Mouse (Mus musculus) midbrain, postnatal 0 days (tissue): ENCODE measurements around the gene Lbp. TPM values are rescaled to one million over a fixed set of nuclear protein-coding genes. Genes with fewer than 3 reads are reported as not detected.
A peak's percentile ranks its signal among the peaks of the same experiment; 100 is the strongest.

ENCODE experiments used
- ATAC-seq: fragments of 200-750 bp; cut with Nextera tagmentation; 2 replicates; pipeline ENCODE4 v1.8.0; 2017; ENCODE audit warnings: moderate number of reproducible peaks, mild to moderate bottlenecking, moderate TSS enrichment, moderate library complexity; ENCODE audit not compliant: low FRiP score
- DNase-seq: peaks from one replicate; pipeline ENCODE4 v3.0.0-alpha.2; 2015; ENCODE audit warnings: low spot score
- H3K27ac ChIP-seq: fragments of 300-500 bp; sonication (generic); 2 replicates; pipeline ENCODE4 v1.5.1; 2014; ENCODE audit warnings: low read depth, mild to moderate bottlenecking, low read length, mixed read lengths
- H3K27me3 ChIP-seq: fragments of 300-500 bp; sonication (generic); 2 replicates; pipeline ENCODE4 v1.6.1; 2014; ENCODE audit warnings: low read length, control low read depth, mixed read lengths; ENCODE audit not compliant: insufficient read depth
- H3K36me3 ChIP-seq: fragments of 300-500 bp; sonication (generic); 2 replicates; pipeline ENCODE4 v1.6.1; 2014; ENCODE audit warnings: low read length, control low read depth, mixed read lengths; ENCODE audit not compliant: insufficient read depth
- H3K4me1 ChIP-seq: fragments of 300-500 bp; sonication (generic); 2 replicates; pipeline ENCODE4 v1.6.1; 2014; ENCODE audit warnings: mild to moderate bottlenecking, control low read depth, antibody characterized with exemption, low read length, mixed read lengths; ENCODE audit not compliant: insufficient read depth
- H3K4me2 ChIP-seq: fragments of 300-500 bp; sonication (generic); 2 replicates; pipeline ENCODE4 v1.6.1; 2014; ENCODE audit warnings: low read depth, mild to moderate bottlenecking, low read length, mixed read lengths; ENCODE audit not compliant: poor library complexity, severe bottlenecking
- H3K4me3 ChIP-seq: fragments of 300-500 bp; sonication (generic); 2 replicates; pipeline ENCODE4 v1.5.1; 2014; ENCODE audit warnings: low read depth, mild to moderate bottlenecking, low read length, moderate library complexity
- H3K9ac ChIP-seq: fragments of 300-500 bp; sonication (generic); replicated peaks from 2 replicates; pipeline ENCODE4 v1.6.1; 2014; ENCODE audit warnings: mild to moderate bottlenecking, low read length, moderate library complexity, mixed read lengths; ENCODE audit not compliant: poor library complexity, severe bottlenecking
- H3K9me3 ChIP-seq: fragments of 300-500 bp; sonication (generic); 2 replicates; pipeline ENCODE4 v1.6.1; 2016; ENCODE audit warnings: low read length, control low read depth
- CTCF ChIP-seq: IDR thresholded peaks from 2 replicates; pipeline ENCODE4 v1.5.1; 2016; ENCODE audit warnings: antibody characterized with exemption, mild to moderate bottlenecking
- WGBS: fragments of 180-500 bp; shearing (Covaris S2); extraction: QIAGEN DNeasy Blood & Tissue Kit; methylation state at CpG from one replicate; pipeline ENCODE4 v1.1.7; 2014; 5-methylcytosine and 5-hydroxymethylcytosine counted together
- polyA plus RNA-seq: library from polyadenylated mRNA; unstranded; fragments of >200 nt; fragmentation: Nextera tagmentation; extraction: Ambion mirVana; gene quantifications from 2 replicates; pipeline ENCODE4 v1.2.1, GENCODE M21; 2015
- total RNA-seq: library from RNA; depleted of rRNA; stranded (reverse); fragments of >200 nt; gene quantifications from 2 replicates; pipeline ENCODE4 v1.2.3, GENCODE M21; 2014

Lbp gene
- total and polyA plus RNA-seq, 2 experiments from 2014 or later = 5.6 to 17.8 TPM

DNA sequence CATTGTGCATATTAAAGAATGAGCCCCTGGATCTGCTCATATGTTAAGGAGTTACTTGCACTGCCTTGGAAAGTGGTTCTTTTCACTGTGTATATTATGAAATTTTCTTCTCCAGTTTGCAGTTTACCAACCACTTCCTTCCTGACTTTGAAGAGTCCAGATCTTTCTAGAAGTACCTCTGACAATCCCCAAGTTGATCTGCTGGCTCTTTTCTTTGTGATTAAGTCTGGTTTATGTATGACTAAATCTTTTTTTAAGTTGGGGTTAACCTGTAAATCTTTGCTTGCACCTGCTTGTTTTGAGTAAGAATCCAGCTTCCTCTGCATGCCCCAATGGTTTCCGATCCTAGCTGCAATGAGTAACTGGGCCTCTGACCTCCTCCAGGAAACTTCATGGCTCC is 6.8 kb downstream of the Lbp start:
- Histone ChIP-seq H3K4me1 (no peaks in the 10 kb centered on the region), H3K4me3 (no peak overlapping the region), H3K36me3 (no peaks in the 10 kb centered on the region), H3K9me3 (no peaks in the 10 kb centered on the region), H3K4me2 (no peak overlapping the region), H3K27me3 (no peaks in the 10 kb centered on the region), H3K9ac (no peak overlapping the region), H3K27ac (no peak overlapping the region)
- ATAC-seq = no peak
- TF ChIP-seq CTCF = no peak
- 90% methylated on average over 1 of the region's 1 CpGs for WGBS
- DNase-seq = no peak

DNA sequence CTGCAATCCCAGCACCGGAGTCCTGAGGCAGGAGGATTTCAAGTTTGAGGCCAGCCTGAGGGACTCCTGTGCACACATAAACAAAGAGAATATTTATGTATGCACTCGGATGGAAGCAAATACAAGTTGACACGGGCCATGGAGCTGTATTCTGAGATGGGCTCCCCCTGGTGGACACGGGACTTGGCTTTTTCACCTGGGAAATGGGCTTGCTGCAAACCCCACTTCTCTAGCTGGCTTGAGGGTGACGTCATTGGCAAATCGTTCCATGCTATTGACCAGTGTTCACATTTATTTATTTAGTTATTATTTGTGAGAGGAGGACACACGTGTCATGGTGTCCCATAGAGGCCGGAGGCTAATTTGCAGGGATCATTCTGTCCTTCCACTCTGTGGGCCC is 10.1 kb downstream of the Lbp start:
- Histone ChIP-seq H3K4me1 (no peaks in the 10 kb centered on the region), H3K27ac (no peak overlapping the region), H3K36me3 (no peaks in the 10 kb centered on the region), H3K9me3 (no peaks in the 10 kb centered on the region), H3K9ac (no peak overlapping the region), H3K27me3 (no peaks in the 10 kb centered on the region), H3K4me2 (no peak overlapping the region), H3K4me3 (no peak overlapping the region)
- DNase-seq = no peak
- TF ChIP-seq CTCF = peak; percentile 39
- WGBS = 72% methylated on average over 8 of the region's 8 CpGs
- ATAC-seq = no peak

DNA sequence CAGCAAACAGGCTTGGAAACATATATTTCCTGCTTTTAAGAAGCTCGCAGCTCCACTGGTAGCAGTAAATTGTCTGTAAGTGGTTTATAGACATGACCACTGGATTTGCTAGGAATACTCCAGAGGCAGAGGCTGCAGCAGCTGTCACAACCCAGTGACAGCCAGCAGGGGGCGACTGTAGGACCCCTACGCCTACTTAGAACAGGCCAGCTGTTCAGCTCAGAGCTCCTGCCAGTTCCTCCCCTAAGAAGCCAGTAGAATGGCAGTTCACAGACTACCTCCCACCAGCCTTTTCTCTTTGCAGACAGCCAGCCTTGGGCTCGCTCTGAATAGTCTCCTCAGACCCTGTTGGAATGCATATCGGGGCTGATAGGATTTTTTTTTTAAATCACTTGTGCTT is 10.7 kb downstream of the Lbp start:
- H3K9me3 ChIP-seq = no peaks in the 10 kb centered on the region
- H3K27me3 ChIP-seq = no peaks in the 10 kb centered on the region
- H3K36me3 ChIP-seq = no peaks in the 10 kb centered on the region
- no peak overlapping the region for H3K4me2 ChIP-seq
- ATAC-seq = peak; percentile 58
- no peak overlapping the region for H3K27ac ChIP-seq
- no peak overlapping the region for H3K9ac ChIP-seq
- TF ChIP-seq CTCF = peak; percentile 76
- no peaks in the 10 kb centered on the region for H3K4me1 ChIP-seq
- peak; percentile 88 for DNase-seq
- no peak overlapping the region for H3K4me3 ChIP-seq
- WGBS = 9% methylated on average over 5 of the region's 5 CpGs

DNA sequence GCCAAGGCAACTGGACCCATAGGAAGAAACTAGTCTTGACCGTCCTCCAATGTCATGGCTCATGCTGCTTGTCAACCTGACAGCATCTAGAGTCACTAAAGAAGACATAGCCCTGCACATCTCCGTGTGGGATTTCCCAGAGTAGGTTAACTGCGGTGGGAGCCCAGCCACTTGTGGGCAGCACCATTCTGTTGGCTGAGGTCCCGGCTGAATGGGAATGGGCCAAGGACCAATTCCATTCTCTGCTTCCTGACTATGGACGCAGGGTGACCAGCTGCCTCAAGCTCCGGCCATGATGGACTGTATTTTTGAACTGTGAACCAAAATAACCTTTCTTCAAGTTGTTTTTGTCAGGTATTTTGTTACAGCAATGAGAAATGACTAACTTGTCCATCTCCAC is 15.3 kb downstream of the Lbp start:
- H3K4me2 ChIP-seq = no peak overlapping the region
- no peak overlapping the region for H3K27ac ChIP-seq
- no peaks in the 10 kb centered on the region for H3K9me3 ChIP-seq
- ATAC-seq = no peak
- no peak overlapping the region for H3K9ac ChIP-seq
- 88% methylated on average over 6 of the region's 6 CpGs for WGBS
- H3K4me3 ChIP-seq = no peak overlapping the region
- H3K4me1 ChIP-seq = no peaks in the 10 kb centered on the region
- DNase-seq = no peak
- H3K36me3 ChIP-seq = no peaks in the 10 kb centered on the region
- H3K27me3 ChIP-seq = no peaks in the 10 kb centered on the region
- no peak for TF ChIP-seq CTCF

DNA sequence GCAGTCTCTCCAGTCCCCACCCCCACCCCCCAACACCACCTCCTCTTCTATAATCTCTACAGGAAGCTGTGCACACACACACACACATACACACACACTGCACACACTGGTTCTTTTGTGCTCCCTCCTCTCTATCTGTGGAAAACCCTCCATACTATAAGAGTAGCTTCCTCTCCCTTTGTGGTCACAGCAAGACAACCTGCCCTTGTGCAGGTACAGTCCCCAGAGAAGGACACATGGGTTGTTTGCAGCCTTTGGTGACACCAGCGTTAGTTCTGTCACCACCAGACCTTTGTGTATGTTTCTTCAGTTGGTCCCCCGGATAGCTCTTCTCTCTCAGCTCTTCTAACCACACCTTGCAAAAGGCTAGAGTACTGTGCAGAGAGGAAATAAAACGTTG is 16.6 kb downstream of the Lbp start:
- 76% methylated on average over 3 of the region's 3 CpGs for WGBS
- H3K36me3 ChIP-seq = no peaks in the 10 kb centered on the region
- H3K4me2 ChIP-seq = no peak overlapping the region
- no peaks in the 10 kb centered on the region for H3K9me3 ChIP-seq
- H3K4me3 ChIP-seq = no peak overlapping the region
- H3K27me3 ChIP-seq = no peaks in the 10 kb centered on the region
- no peak for TF ChIP-seq CTCF
- H3K9ac ChIP-seq = no peak overlapping the region
- DNase-seq (no peak), ATAC-seq (no peak)
- H3K4me1 ChIP-seq = no peaks in the 10 kb centered on the region
- no peak overlapping the region for H3K27ac ChIP-seq

DNA sequence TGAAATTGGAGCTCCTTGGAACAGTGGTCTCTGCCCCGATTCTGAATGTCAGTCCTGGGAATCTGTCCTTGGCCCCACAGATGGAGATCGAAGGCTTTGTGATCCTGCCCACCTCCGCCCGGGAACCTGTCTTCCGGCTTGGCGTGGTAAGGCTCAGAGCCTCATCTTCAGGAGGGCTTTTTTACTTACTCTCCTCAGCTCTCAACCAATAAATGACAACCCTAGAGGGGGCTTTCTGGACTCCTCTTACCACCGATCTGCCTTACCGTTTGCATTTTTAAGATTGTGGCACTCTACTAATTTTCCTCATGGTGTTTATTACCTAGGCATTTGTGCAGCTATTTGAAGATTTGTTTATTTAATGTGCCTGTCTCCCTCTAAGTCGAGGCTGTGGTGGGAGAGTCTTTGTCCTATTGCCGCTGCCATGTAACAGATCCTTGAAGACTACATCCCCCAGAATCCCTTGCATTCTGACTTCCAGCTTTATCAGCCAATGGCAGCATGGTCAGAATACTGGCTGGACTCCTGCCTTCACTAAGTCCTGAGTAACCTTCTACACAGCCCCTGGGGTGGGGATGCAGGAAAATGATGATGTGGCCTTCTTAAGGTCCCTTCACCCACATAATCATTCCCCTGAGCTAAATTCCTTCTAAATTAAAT is 18.4 kb downstream of the Lbp start:
- 58% methylated on average over 10 of the region's 10 CpGs for WGBS
- DNase-seq (peak; percentile 80), ATAC-seq (no peak)
- Histone ChIP-seq H3K27me3 (no peaks in the 10 kb centered on the region), H3K4me3 (no peak overlapping the region), H3K4me2 (no peak overlapping the region), H3K36me3 (no peaks in the 10 kb centered on the region), H3K9me3 (no peaks in the 10 kb centered on the region), H3K9ac (no peak overlapping the region), H3K27ac (no peak overlapping the region), H3K4me1 (no peaks in the 10 kb centered on the region)
- no peak for TF ChIP-seq CTCF
